Mouse (Mus musculus) olfactory bulb, adult 2 months (tissue): Measurements from ENCODE around the gene Agr2.

Experiments used
- CTCF ChIP-seq: fragments of 200-500 bp; IDR thresholded peaks from 2 replicates; pipeline ENCODE4 v1.5.1; 2012; ENCODE audit warnings: low read depth, mild to moderate bottlenecking, low read length, moderate library complexity; ENCODE audit not compliant: insufficient read depth
- POLR2A ChIP-seq: fragments of 200-500 bp; IDR thresholded peaks from 2 replicates; pipeline ENCODE4 v1.6.1; 2012; ENCODE audit warnings: mild to moderate bottlenecking, low read depth, low read length, moderate library complexity; ENCODE audit not compliant: insufficient read depth

- no peak for TF ChIP-seq POLR2A
- no peak for TF ChIP-seq CTCF
Measured at GRCm38 (mm10) chr12:36035501-36035900, 42.8 kb downstream of the Agr2 start.
